Mouse (Mus musculus): ENCODE data around the gene Uhmk1. TPM values are rescaled to one million over a fixed set of nuclear protein-coding genes. Genes with fewer than 3 reads are reported as not detected.

The Uhmk1 gene
- polyA plus RNA-seq, 1 experiment = 8.7 TPM

- H3K79me3 ChIP-seq (ENCODE audit: low read depth) = peaks cover 2% of the 10 kb centered on the region
- no peaks in the 10 kb centered on the region for H3K27me3 ChIP-seq (ENCODE audit: control insufficient read depth, insufficient read depth, insufficient read length)
- no peak overlapping the region for H3ac ChIP-seq (ENCODE audit: control insufficient read depth, insufficient read length, low read depth)
- H3K36me3 ChIP-seq (ENCODE audit: control insufficient read depth, insufficient read depth) = peaks cover 28% of the 10 kb centered on the region
- peaks cover 13% of the 10 kb centered on the region for H3K79me2 ChIP-seq (ENCODE audit: control insufficient read depth, insufficient read depth)
- no peak for TF ChIP-seq MAX (IDR thresholded peaks at IDR 0.05)
- TF ChIP-seq MYOD1 (IDR thresholded peaks at IDR 0.05; ENCODE audit: control insufficient read depth, insufficient read length, low read depth) = no peak
- no peak for TF ChIP-seq USF1 (IDR thresholded peaks at IDR 0.05; ENCODE audit: low read depth)
- H3K4me3 ChIP-seq (ENCODE audit: insufficient read depth, poor library complexity, severe bottlenecking) = no peak overlapping the region
Measured at GRCm38 (mm10) chr1:170163398-170163943, 51.7 kb downstream of the Uhmk1 start.

- Histone ChIP-seq H3K79me3 (ENCODE audit: low read depth) (no peaks in the 10 kb centered on the region), H3K36me3 (ENCODE audit: control insufficient read depth, insufficient read depth) (peaks cover 32% of the 10 kb centered on the region), H3ac (ENCODE audit: control insufficient read depth, insufficient read length, low read depth) (no peak overlapping the region), H3K4me3 (ENCODE audit: insufficient read depth, poor library complexity, severe bottlenecking) (no peak overlapping the region), H3K79me2 (ENCODE audit: control insufficient read depth, insufficient read depth) (no peaks in the 10 kb centered on the region), H3K27me3 (ENCODE audit: control insufficient read depth, insufficient read depth, insufficient read length) (no peaks in the 10 kb centered on the region)
- TF ChIP-seq MYOD1 (IDR thresholded peaks at IDR 0.05; ENCODE audit: control insufficient read depth, insufficient read length, low read depth) (no peak), FOSL1 (IDR thresholded peaks at IDR 0.05; ENCODE audit: insufficient read depth, low read length, poor library complexity, severe bottlenecking) (no peak), CTCF (IDR thresholded peaks at IDR 0.05; ENCODE audit: control insufficient read depth, insufficient read depth, insufficient read length) (no peak), CEBPB (IDR thresholded peaks at IDR 0.05; ENCODE audit: low read depth) (no peak), MYOG (IDR thresholded peaks at IDR 0.05; ENCODE audit: control insufficient read depth, extremely low read depth, insufficient read length) (no peak)
Measured at GRCm38 (mm10) chr1:170161852-170162251, 53.3 kb downstream of the Uhmk1 start.

DNA sequence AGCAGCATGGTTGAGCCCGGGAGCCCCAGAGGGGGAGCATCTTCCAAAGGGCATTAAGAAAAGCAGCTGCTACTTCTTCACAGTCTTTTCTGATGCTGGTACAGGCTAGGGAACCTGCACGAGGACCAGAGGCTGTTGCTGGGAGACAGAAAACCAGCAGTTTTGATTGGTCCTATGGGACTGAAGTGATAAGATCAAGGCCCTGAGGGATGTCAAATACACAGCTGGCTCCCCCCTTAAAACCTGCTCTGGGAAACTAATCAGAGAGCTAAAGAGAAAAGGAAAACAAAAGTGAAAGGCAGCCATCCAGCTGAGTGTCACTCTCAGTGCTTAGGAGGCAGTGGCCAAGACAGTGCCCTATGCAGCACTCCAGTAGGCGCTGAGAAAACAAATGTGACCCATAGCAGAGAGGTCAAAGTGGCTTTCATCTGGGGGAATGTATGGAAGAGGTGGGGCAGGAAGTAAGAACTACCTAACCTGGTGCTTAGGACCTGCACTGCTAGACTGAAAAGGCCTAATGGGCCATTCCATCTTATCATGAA is 54.7 kb downstream of the Uhmk1 start:
- H3K79me2 ChIP-seq (ENCODE audit: control insufficient read depth, insufficient read depth) = no peaks in the 10 kb centered on the region
- TF ChIP-seq MYOG (IDR thresholded peaks at IDR 0.05; ENCODE audit: control insufficient read depth, extremely low read depth, insufficient read length) (no peak), MYOD1 (IDR thresholded peaks at IDR 0.05; ENCODE audit: control insufficient read depth, insufficient read length, low read depth) (no peak), USF1 (IDR thresholded peaks at IDR 0.05; ENCODE audit: low read depth) (no peak), CTCF (IDR thresholded peaks at IDR 0.05; ENCODE audit: control insufficient read depth, insufficient read depth, insufficient read length) (no peak), MAX (IDR thresholded peaks at IDR 0.05) (no peak), CEBPB (IDR thresholded peaks at IDR 0.05; ENCODE audit: low read depth) (no peak), FOSL1 (IDR thresholded peaks at IDR 0.05; ENCODE audit: insufficient read depth, low read length, poor library complexity, severe bottlenecking) (no peak)
- H3K36me3 ChIP-seq (ENCODE audit: control insufficient read depth, insufficient read depth) = peaks cover 22% of the 10 kb centered on the region
- no peak overlapping the region for H3K4me3 ChIP-seq (ENCODE audit: insufficient read depth, poor library complexity, severe bottlenecking)
- no peaks in the 10 kb centered on the region for H3K27me3 ChIP-seq (ENCODE audit: control insufficient read depth, insufficient read depth, insufficient read length)
- H3ac ChIP-seq (ENCODE audit: control insufficient read depth, insufficient read length, low read depth) = no peak overlapping the region
- no peaks in the 10 kb centered on the region for H3K79me3 ChIP-seq (ENCODE audit: low read depth)

GRCm38 (mm10) chr1:170159707-170160106 is 55.5 kb downstream of the Uhmk1 start:
- no peak overlapping the region for H3K4me3 ChIP-seq (ENCODE audit: insufficient read depth, poor library complexity, severe bottlenecking)
- no peaks in the 10 kb centered on the region for H3K79me2 ChIP-seq (ENCODE audit: control insufficient read depth, insufficient read depth)
- H3ac ChIP-seq (ENCODE audit: control insufficient read depth, insufficient read length, low read depth) = no peak overlapping the region
- no peaks in the 10 kb centered on the region for H3K79me3 ChIP-seq (ENCODE audit: low read depth)
- peaks cover 19% of the 10 kb centered on the region for H3K36me3 ChIP-seq (ENCODE audit: control insufficient read depth, insufficient read depth)
- TF ChIP-seq USF1 (IDR thresholded peaks at IDR 0.05; ENCODE audit: low read depth) = no peak
- no peak for TF ChIP-seq CEBPB (IDR thresholded peaks at IDR 0.05; ENCODE audit: low read depth)
- no peak for TF ChIP-seq MAX (IDR thresholded peaks at IDR 0.05)
- no peak for TF ChIP-seq MYOD1 (IDR thresholded peaks at IDR 0.05; ENCODE audit: control insufficient read depth, insufficient read length, low read depth)
- no peak for TF ChIP-seq CTCF (IDR thresholded peaks at IDR 0.05; ENCODE audit: control insufficient read depth, insufficient read depth, insufficient read length)
- TF ChIP-seq FOSL1 (IDR thresholded peaks at IDR 0.05; ENCODE audit: insufficient read depth, low read length, poor library complexity, severe bottlenecking) = no peak
- no peak for TF ChIP-seq MYOG (IDR thresholded peaks at IDR 0.05; ENCODE audit: control insufficient read depth, extremely low read depth, insufficient read length)
- H3K27me3 ChIP-seq (ENCODE audit: control insufficient read depth, insufficient read depth, insufficient read length) = no peaks in the 10 kb centered on the region

GRCm38 (mm10) chr1:170155761-170156160 is 59.4 kb downstream of the Uhmk1 start:
- no peaks in the 10 kb centered on the region for H3K79me2 ChIP-seq (ENCODE audit: control insufficient read depth, insufficient read depth)
- H3K4me3 ChIP-seq (ENCODE audit: insufficient read depth, poor library complexity, severe bottlenecking) = no peak overlapping the region
- H3K27me3 ChIP-seq (ENCODE audit: control insufficient read depth, insufficient read depth, insufficient read length) = no peaks in the 10 kb centered on the region
- H3K79me3 ChIP-seq (ENCODE audit: low read depth) = no peaks in the 10 kb centered on the region
- H3K36me3 ChIP-seq (ENCODE audit: control insufficient read depth, insufficient read depth) = peaks cover 23% of the 10 kb centered on the region
- no peak for TF ChIP-seq MAX (IDR thresholded peaks at IDR 0.05)
- TF ChIP-seq MYOD1 (IDR thresholded peaks at IDR 0.05; ENCODE audit: control insufficient read depth, insufficient read length, low read depth) = no peak
- TF ChIP-seq CTCF (IDR thresholded peaks at IDR 0.05; ENCODE audit: control insufficient read depth, insufficient read depth, insufficient read length) = no peak
- TF ChIP-seq MYOG (IDR thresholded peaks at IDR 0.05; ENCODE audit: control insufficient read depth, extremely low read depth, insufficient read length) = no peak
- TF ChIP-seq USF1 (IDR thresholded peaks at IDR 0.05; ENCODE audit: low read depth) = no peak
- TF ChIP-seq CEBPB (IDR thresholded peaks at IDR 0.05; ENCODE audit: low read depth) = no peak
- TF ChIP-seq FOSL1 (IDR thresholded peaks at IDR 0.05; ENCODE audit: insufficient read depth, low read length, poor library complexity, severe bottlenecking) = no peak
- H3ac ChIP-seq (ENCODE audit: control insufficient read depth, insufficient read length, low read depth) = no peak overlapping the region

GRCm38 (mm10) chr1:170155298-170155697 is 59.9 kb downstream of the Uhmk1 start:
- no peak overlapping the region for H3ac ChIP-seq (ENCODE audit: control insufficient read depth, insufficient read length, low read depth)
- no peaks in the 10 kb centered on the region for H3K27me3 ChIP-seq (ENCODE audit: control insufficient read depth, insufficient read depth, insufficient read length)
- TF ChIP-seq MAX (IDR thresholded peaks at IDR 0.05) (no peak), CTCF (IDR thresholded peaks at IDR 0.05; ENCODE audit: control insufficient read depth, insufficient read depth, insufficient read length) (no peak), CEBPB (IDR thresholded peaks at IDR 0.05; ENCODE audit: low read depth) (no peak), MYOG (IDR thresholded peaks at IDR 0.05; ENCODE audit: control insufficient read depth, extremely low read depth, insufficient read length) (no peak)
- H3K79me2 ChIP-seq (ENCODE audit: control insufficient read depth, insufficient read depth) = no peaks in the 10 kb centered on the region
- H3K4me3 ChIP-seq (ENCODE audit: insufficient read depth, poor library complexity, severe bottlenecking) = no peak overlapping the region
- H3K79me3 ChIP-seq (ENCODE audit: low read depth) = no peaks in the 10 kb centered on the region
- peaks cover 24% of the 10 kb centered on the region for H3K36me3 ChIP-seq (ENCODE audit: control insufficient read depth, insufficient read depth)

Data from C2C12 (cell line).